Mouse (Mus musculus) mesoderm, embryonic 11.5 days (tissue): ENCODE results near the gene Cd19.
"Not testable (repeated sequence)": the region's sequence is repeated elsewhere in the genome, so short reads cannot be mapped to it uniquely, and the experiment has no call there.

Experiments used
- DNase-seq: peaks from one replicate; pipeline ENCODE4 v3.0.0-alpha.2; 2012; ENCODE audit warnings: low read depth, low spot score

Gene Cd19

GRCm38 (mm10) chr7:126435801-126436200, 21.1 kb upstream of the Cd19 start:
- no peak for DNase-seq

DNA sequence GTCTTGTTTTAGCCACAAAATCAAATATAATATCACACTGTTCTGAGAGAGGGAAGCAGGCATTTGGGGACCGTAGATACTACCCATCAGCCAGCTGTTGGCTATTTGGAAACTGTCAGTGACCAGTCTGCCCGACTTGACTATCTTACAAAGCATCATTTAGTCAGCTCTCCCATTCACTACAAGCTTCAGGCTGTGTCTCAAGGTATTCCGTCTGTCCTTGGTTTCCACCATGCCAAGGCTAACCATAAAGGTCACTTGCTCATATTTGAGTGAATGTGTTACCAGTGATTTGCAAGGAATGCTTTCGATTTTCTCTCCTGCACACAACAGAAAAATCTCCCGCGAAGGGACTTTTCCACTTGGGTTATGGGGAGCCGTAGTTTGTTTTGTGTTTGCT, 20.0 kb upstream of the Cd19 start:
- DNase-seq, result no peak

GRCm38 (mm10) chr7:126430167-126430566, 15.5 kb upstream of the Cd19 start:
- no peak for DNase-seq

- DNase-seq, result no peak
These were observed 14.8 kb upstream of the Cd19 start for GRCm38 (mm10) chr7:126429503-126429898.

- peak; percentile 94 for DNase-seq
These were observed 14.2 kb upstream of the Cd19 start, which contains the start of gene Rabep2 for GRCm38 (mm10) chr7:126428631-126429502. TSS of gene Rabep2 (plus strand) at chr7:126428759.

DNA sequence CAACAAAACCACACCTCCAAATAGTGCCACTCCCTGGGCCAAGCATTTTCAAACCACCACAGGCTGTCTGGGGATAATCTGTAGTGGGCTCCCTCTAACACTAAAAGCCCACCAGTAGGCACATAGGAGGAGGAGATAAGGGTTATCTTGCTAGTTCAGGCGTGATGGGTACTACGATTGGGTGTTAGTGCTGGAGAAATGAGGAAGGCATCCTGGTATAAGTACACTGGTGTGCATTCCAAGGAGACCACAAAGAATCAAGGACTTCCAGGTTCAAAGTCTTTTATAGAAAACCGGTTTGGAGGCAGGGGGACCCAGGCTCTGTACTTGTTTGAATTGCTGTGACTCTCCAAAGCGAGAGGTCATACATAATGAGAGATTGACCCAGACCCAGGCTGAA, 13.5 kb upstream of the Cd19 start:
- DNase-seq, result no peak

DNA sequence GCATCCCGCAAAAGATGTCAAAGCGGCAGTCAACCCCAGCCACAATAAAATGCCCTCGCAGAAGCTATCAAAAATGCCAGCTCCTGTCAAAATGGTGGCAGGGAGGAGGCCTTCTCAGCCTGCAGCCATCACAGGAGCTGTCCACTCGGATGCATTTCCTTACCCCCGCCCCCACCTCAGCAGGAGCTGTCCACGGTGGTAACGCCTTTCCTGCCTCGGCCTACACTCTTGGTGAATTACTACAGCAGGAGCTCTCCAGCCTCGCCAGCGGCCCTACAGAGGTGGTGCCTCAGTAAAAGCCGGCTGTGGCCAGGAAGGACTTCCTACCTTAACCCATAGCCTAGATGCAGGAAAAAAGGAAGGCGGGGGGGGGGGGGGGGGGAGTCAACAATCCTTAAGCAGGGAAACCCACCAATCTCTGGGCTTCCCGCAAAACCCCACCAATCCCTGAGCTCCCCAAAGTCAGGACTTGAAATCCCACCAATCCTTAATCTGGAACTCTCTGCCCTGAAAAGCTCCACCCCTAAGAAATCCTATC, 12.7 kb upstream of the Cd19 start:
- DNase-seq, result no peak

- DNase-seq, result no peak
These were observed 9.5 kb upstream of the Cd19 start for GRCm38 (mm10) chr7:126424161-126424560.

- no peak for DNase-seq
These were observed 7.1 kb upstream of the Cd19 start for GRCm38 (mm10) chr7:126421756-126422155.

DNA sequence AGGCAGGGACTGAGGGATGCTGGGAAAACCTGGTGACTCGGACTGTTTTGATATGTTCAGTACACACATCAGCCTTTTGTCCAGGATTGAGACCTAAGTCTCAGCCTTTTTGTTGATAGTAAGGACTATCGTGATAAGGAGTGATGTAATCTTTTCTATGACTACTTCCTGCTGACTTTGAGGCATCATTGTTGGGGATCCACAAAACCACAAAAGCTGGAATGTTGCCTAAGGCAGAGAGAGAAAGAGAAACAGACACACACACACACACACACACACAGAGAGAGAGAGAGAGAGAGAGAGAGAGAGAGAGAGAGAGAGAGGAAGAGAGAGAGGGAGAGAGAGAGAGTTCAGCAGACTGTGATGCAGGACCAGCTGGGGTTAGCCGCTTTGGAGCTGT, 3.8 kb upstream of the Cd19 start:
- no peak for DNase-seq

- no peak for DNase-seq
These were observed 2.9 kb upstream of the Cd19 start for GRCm38 (mm10) chr7:126417606-126418005.

GRCm38 (mm10) chr7:126417045-126417444, 2.4 kb upstream of the Cd19 start:
- no peak for DNase-seq

- no peak for DNase-seq
These were observed 1.9 kb upstream of the Cd19 start for GRCm38 (mm10) chr7:126416615-126417014.

DNA sequence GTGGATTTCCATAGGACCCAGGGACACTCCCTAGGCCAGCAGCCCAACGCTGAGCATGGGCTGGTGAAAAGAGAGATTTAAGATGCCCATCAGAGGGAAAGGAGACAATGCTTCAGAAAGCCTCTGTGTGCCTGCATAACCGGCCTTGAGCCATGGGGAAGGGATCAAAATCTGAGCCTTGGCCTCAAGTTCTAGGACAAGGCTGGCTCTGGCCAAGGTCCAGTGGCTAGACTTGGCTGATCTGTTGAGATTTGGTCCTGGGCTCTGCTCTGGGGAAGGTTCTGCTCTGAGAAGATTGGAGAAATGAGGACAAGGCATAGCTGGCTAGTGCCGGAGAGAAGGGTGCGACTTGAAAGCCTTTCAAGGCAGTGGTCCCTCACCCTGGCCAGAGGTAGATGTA, 3.6 kb downstream of the Cd19 start:
- DNase-seq, result no peak

DNA sequence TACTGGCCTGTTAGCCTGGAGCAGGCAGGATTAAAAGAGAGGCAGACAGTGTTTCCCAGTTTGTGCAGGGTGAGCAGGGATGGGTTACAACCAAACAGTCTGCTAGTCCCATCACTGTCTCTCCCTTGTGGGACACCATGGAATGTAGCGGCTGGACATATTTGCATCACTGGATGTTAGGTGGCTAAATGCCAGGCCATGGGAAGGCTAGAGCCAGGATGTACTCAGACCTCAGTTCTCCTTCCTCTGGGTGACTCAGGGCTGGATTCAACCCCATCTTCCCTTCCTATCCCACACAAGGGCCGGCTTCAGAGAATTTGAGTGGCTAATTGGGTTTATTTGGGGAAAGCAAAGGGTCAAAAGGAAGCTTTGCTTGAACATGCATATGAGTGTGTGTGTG, 6.0 kb downstream of the Cd19 start:
- no peak for DNase-seq

- not testable (repeated sequence) for DNase-seq
These were observed 12.2 kb downstream of the Cd19 start for GRCm38 (mm10) chr7:126402518-126402917.

DNA sequence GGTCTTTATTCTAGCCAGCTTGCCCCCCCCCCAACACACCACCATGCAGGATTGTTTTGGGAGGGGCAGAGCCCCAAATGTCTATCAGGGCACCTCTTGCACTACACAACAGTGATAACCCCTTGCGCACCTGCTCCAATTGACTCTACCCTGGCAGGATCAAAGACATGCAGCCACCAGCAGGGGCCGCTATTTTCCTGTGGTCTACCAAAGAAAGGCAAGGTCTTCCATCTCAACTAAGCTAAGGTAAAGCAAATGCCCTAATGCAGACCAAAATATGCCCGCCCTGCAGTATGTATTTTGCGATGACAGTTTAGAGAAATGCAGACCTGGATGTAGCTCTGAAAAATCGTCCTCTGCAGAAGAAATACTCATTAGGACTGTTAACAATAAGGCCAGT, 15.1 kb downstream of the Cd19 start:
- DNase-seq, result peak; percentile 81

DNA sequence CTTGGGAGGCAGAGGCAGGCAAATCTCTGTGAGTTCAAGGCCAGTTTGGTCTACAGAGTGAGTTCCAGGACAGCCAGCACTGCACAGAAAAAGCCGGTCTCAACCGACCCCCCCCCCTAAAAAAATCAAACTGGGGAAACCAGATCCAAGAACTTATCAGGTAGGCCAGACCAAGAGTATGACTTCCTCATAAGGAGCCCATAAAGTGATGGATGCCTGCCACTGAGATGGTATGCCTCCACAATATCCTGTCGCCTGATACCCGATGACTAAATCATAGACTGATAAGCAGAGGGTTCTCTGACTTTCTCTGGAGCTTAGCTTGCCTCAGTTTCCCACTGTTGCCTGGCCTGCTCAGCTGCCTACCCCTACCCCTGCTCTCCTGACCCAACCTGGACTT, 16.9 kb downstream of the Cd19 start:
- no peak for DNase-seq

GRCm38 (mm10) chr7:126397221-126397620, 17.5 kb downstream of the Cd19 start:
- no peak for DNase-seq

DNA sequence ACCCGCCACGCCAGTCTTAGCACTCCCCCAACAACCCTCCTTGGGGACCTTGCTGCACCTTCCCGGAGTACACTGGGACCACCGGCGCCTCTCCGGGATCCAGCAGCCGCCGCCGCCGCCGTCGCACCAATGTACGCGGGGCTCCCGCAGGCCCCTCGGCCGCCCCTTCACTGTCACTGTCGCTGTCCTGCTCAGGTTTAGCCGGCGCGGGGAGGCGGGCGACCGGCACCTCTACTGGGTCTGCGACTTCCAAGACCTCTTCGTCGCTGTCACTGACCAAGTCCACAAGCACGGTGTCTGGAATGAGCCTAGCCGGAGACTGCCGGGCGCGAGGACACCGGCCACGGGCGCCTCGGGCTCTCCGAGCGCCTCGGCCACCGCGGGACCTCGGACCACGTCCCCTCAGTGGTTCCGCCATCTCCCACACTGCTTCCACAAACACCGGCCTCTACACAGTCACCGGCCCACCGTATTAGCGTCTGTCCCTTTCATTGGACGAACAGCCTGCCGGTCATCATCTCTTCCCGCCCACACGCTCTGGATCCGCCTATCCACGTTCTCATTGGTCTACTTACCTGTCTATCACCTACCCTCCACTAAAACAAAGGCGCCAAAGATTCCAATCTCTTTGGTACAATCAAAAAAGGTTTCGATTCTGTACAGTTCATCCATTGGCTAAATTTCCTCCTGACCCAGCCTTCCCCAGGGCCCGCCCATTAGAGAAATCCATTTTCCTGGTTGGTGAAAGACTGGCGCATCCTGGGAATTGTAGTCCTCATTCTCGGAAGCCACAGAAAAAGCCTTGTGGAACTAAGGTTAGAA, 18.2 kb downstream of the Cd19 start, which contains the start of gene Nfatc2ip:
Gene Nfatc2ip (minus strand): TSS at position 440 of the 822 bp plus-strand sequence.
- DNase-seq, result peak; percentile 99

- not testable (repeated sequence) for DNase-seq
These were observed 22.4 kb downstream of the Cd19 start for GRCm38 (mm10) chr7:126392086-126392884.
